Mouse (Mus musculus) left cerebral cortex, postnatal 10 days (tissue): Measurements from ENCODE around the gene Crxos. TPM values are rescaled to one million over a fixed set of nuclear protein-coding genes. Genes with fewer than 3 reads are reported as not detected.

Experiments used
- DNase-seq, 2 experiments: peaks; one replicate each; pipeline ENCODE4 v3.0.0; 2021 to 2022; ENCODE audit warnings: low spot score in 2 of 2, mixed read lengths in 1 of 2; ENCODE audit errors: extremely low spot score in 1 of 2
- intact Hi-C: fragments of 180-260 bp; cut with DNase I; formaldehyde crosslinking; loops from one replicate; pipeline ENCODE4 v1.15.1; 2025
- total RNA-seq, 2 experiments: library from RNA; stranded (reverse); gene quantifications; 2 replicates each; pipeline ENCODE4 v1.2.3; 2021

Gene Crxos
- total RNA-seq, 2 experiments from 2014 or later = 0.16 to 0.30 TPM

DNA sequence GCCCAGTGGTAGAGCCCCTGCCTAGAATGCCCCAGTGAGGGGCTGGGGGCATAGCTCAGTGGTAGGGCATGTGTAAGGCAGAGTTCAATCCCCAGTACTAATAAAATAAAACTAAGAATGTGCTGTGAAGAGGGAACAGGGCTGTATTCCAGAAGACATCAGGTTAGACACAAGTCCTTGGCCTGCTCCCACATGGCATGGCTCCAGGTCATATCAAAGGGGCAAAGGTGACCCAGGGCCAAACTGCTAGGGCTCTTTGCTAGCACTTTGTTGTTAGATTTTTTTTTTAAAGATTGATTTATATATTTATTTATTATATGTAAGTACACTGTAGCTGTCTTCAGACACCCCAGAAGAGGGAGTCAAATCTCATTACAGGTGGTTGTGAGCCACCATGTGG, 36.0 kb downstream of the Crxos start:
- intact Hi-C loops = no loop called here
- peak in 1 of 2 experiments; percentile 53 for DNase-seq

DNA sequence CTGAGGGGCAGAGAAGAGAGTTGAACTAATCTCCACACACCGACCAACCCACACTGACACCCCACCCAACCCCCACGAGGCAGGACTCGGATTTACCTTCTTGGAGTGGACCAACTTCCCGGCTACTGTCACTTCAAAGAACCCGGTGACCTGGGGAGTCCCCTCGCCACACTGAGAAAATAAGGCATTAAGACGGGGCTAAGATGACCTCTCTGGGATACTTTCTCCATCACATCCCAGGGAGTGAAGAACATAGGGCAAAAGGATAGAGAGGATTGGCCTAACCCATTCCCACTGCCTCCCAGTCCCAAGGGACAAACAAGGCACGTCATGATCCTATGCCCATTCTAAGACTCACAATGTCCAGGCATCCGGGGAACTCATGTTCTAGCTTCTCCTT, 37.5 kb downstream of the Crxos start:
- no peak for DNase-seq
- intact Hi-C loops = no loop called here

DNA sequence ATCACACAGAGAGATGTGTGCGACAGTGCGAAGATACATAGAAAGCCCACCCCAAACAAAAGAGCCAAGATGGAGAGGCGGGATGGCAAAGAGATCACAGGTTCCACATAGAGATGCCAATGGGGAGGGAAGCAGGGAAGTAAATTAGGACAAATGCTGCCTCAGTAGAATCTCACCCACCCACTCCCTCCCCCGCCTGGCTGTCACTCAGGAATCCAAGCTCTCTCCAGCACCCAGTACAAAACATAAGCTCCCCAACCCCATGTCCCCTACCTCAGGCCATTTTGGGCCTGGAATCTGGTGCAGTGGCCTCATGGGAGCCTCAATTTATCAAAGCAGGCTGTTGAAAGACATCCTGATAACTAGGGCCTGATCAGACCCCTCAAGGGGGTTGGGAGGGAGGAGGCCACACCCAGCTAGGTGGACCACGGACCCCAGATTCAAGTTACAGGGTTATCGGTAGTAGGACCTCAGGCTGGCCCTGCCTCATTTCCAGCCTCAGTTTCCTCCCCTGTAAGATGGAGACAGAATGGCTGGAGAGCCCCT, 38.3 kb downstream of the Crxos start:
- intact Hi-C loops = no loop called here
- DNase-seq = no peak

DNA sequence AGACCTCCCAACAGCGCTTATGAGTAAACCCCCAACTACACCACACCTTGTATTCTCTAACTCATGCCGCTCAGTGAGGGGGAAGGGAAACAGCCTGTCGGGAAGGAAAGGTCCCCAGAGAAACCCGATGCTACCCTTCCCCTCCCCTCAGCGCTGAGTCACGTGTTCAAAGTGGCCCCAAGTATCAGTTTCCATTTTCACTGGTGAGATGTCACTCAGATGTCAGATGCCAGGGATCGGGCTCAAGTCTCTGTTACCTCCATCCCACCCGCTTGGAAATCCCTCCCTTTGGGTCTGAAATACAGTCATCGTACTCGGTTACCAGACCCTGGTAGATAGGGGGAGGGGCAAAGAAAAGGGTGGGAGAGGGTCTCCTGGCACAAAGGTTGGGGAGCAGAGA, 39.4 kb downstream of the Crxos start:
- intact Hi-C loops = no loop called here
- DNase-seq = peak in 1 of 2 experiments; percentile 45

DNA sequence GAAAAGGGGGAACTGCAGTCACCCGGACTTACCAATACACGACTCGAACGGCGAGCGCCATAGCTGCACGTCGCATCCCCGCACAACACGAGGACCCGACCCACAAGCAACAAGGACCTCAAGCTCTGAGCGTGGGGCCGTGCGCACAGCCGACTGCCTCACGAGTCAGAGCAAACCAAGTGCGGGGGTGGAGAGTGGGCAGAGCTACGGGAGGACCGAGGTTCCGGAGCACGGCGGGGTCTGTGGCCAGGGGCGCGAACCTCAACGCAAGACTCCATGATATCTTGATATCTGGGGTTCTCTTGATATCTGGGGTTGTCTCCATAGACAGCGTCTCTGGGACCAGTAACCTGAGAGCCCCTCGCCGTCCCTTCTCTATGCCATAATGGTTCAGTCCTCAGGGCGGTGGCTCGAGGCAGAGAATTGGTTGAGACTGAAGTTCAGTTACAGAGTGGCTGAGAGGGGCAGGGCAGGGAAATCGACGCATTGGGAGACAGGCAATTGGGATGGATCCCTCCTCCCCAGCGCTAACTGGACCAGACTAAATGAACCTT, 39.9 kb downstream of the Crxos start, which contains the start of gene Selenow:
Gene Selenow (minus strand): TSS at position 183 of the 554 bp plus-strand sequence.
- intact Hi-C loops = no loop called here
- DNase-seq = peak; percentile 90 to 96

DNA sequence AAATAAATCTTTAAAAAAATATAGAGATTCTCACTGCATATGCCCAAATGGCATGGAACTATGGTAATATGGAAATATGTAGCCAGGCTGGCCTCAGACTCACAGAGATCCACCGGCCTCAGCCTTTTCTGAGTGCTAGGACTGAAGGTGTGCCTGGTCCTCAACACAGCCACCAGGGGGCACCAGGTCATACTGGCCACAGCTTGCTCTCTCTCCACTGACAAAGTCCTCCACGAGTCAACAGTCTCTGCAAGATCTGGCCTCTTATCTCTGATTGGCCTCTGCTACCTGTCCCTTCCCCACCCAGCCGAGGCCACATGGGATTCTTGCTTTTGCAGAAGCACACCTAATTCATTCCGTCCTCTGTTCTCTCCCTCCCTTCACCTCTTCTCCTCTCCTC, 47.5 kb downstream of the Crxos start:
- intact Hi-C loops = no loop called here
- peak in 1 of 2 experiments; percentile 67 for DNase-seq

DNA sequence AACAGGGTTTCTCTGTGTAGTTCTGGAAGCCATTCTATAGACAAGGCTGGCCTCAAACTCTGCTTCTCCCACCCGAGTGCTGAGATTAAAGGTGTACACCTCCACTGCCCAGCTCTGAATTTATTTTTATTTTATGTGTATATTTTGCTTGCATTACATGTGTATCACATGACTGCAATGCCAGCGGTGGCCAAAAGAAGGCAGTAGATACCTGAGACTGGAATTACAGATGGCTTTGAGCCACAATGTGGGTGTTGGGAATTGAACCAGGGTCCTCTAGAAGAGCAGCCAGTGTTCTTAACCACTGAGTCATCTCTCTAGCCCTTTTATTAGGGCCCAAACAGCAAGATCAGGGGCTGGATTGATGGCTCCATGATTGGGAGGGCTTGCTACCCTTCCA, 48.1 kb downstream of the Crxos start:
- DNase-seq = no peak
- intact Hi-C loops = no loop called here

DNA sequence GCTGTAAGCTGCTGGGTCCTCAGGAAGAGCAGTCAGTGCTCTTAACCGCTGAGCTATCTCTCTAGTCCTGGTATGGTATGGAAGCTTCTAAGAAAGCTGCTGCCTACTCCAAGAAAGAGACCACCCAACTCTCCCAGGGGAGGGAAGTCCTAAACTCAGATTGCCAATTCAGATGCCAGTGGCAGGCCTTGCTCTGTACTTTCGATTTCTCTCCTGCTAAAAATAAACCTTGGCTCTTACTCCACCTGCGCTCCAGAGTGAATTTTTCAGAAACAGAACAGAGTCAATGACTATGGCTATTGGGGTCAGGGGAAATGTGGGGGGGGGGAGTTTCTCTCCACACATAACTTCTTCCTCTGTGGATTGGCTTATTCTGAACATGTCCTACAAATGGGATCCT, 49.2 kb downstream of the Crxos start:
- DNase-seq = no peak
- intact Hi-C loops = no loop called here

DNA sequence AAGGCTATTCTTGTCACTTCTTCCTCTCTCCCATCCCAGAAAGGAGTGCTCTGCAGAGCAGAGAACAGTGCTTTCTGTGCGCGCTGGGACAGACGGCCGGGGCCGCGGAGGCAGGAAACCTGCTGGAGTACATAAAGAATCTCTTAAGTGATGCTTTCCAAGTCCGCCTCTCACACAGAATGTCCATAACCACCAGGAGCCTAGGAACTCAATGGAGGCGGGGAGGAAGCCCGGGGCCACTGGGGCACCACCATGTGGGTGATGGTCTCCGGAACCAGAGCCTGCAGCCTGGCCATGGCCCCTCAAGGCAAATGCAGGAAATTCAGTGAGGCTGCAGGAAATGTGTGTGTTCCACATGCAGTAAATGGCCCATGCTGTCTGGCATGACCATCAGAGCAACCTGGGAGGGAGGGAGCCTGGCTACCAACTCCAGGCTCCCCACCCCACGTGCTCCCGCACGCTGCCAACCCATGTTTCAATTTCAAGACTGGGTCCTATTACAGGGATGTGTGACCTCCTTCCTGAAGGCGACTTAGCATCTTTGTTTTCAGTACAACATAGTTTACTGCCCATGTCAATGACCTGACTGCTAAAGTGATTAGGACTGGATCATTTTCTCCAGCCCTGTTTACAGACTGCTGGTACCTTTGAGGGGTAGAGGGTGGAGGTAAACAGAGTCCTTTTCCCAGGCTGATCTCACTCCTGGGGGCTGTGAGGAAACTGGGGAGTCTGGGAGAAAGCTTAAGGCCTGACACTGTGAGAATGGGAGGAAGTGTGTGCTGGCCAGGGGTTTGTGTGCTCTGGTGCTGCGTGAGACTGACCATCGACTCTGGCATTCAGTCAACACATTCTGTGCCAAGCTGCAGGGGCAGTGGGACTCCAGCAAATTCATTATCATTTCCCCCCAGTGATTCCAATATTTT, 51.3 kb downstream of the Crxos start:
- intact Hi-C loops = no loop called here
- no peak for DNase-seq

DNA sequence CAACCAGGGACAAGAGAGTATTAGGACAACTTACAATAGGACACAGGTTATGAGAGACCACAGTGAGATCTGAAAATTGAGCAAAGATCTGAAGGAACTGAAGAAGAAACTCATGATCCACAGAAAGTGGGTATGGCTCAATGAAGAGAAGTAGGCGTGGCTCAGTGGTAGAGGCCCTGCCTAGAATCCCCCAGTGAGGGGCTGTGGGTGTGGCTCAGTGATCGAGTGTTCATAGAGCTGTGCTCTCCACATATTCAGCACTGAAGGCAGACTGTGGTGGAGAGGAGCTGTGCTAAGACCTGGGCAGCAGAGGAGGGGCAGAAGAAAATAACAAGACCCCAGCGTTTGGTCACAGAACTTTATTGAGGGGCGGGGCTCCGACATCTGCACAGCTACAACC, 55.1 kb downstream of the Crxos start:
- DNase-seq = no peak
- intact Hi-C loops = no loop called here

DNA sequence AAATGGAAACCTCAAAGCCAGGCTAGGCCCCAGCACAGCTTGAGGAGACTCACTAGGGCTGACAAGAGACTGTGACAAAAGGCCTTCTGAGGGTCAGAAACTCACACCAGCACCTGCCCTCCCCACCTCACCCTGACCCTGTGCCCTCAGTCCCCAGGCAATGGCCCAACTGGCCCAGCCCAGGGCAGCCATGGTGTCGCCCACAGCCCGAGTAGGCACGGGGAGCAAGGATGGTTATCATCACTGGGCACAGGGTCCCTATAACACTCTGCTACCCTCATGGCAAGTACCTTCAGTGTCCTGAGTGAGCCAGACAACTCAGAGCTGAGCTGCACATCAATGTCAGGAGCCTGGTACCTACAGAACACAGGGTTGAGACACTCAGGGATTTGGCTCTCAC, 56.2 kb downstream of the Crxos start:
- no peak for DNase-seq
- intact Hi-C loops = no loop called here

DNA sequence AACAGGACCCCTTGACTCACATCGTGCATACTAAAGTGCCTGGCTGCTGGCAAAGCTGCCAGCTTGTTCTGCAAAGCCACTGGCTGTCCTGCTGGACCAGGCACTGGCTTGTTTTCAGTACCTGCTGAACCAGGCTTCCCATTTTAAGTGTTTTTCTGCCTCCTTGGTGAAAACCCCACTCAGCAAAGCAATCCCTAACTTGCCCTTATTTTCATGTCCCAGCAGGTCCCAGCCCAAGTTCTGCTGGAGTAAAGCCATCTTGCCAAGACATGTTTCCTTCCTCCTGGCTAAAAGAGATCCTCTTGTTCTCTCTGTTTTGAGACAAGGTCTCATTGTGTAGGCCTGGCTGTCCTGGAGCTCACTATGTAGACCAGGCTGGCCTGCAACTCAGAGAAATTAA, 61.9 kb downstream of the Crxos start:
- intact Hi-C loops = no loop called here

DNA sequence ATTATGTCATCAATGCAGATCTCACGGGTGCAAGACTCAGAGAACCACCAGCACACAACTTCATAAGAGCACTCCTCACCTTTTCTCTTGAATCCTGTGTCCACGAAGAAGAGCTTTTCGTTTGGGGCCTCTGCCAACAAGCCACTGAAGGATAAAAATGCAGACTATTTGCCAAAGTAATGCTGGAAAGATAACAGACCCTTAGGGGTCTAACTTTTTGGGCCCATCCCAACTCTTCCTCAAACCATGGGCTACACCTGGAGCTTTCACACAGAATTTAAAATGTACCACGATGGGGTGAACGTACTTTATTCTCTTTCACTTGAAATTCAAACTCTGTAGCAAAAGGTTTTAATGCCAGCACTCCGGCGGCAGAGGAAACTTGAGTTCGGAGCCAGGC, 62.8 kb downstream of the Crxos start:
- DNase-seq = no peak
- intact Hi-C loops = no loop called here

More for the DNA sequence above, 61.9 kb downstream of the Crxos start:
- no peak for DNase-seq

DNA sequence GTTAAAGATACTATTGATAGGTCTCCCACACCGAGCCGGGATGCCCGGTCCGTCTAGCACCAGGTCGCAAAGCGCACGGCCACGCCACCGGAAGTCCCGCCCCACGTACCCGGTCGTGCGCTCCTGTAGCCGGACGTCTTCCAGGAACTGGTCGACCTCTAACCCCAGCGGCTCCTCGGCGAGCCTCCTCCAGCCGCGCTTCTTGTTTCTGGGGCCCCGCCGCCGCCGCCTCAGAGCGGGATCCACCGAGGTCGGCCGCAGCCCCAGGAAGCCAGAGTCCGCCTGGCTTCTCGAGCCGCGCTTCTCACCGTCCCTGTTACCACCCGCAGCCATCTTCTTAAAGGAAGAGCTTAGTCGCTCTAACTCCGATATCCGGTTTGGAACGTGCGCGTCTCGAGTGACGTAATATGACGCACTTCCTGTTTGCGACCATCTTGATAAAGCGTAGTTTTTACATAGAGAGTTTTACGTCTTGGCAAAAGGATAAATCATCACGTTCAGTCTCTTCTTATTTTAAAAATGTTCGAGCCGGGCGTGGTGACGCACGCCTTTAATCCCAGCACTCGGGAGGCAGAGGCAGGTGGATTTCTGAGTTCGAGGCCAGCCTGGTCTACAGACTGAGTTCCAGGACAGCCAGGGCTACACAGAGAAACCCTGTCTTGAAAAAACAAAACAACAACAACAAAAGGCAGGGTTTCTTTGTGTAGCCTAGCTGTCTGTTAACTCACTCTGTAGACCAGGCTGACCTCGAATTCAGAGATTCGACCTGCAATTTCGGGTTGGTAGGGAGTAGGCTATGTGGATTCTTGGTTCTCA, 63.5 kb downstream of the Crxos start, which contains the start of gene Nop53:
Gene Nop53 (minus strand): TSS at position 354 of the 816 bp plus-strand sequence.
- peak; percentile 92 to 94 for DNase-seq
- intact Hi-C loops = no loop called here

DNA sequence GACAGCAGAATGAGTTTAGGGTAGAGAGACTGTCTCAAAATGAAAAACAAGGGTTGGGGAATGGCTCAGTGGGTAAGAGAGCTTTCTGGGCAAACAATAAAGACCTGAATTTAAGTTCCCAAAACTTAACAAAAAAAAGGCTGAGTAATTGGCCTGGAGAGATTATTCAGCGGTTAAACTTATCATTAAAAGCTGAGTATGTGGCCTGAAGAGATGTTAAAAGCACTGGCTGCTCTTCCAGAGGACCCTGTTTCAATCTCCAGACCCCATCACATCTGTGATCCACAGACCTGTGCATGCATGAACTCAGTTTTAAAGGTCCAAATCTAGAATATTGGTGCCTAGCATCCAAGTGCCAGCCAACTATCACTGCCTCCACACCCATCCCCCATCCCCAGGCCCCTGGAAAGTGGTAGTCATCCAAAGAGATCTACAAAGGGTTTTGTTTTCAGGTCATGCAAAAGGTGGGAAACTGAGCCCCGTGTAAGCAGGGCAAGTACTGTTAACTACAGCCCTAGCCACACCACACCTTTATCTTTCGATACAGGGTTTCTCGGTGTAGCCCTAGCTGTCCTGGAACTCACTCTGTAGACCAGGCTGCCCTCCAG, 65.3 kb downstream of the Crxos start:
- intact Hi-C loops = no loop called here
- no peak for DNase-seq

DNA sequence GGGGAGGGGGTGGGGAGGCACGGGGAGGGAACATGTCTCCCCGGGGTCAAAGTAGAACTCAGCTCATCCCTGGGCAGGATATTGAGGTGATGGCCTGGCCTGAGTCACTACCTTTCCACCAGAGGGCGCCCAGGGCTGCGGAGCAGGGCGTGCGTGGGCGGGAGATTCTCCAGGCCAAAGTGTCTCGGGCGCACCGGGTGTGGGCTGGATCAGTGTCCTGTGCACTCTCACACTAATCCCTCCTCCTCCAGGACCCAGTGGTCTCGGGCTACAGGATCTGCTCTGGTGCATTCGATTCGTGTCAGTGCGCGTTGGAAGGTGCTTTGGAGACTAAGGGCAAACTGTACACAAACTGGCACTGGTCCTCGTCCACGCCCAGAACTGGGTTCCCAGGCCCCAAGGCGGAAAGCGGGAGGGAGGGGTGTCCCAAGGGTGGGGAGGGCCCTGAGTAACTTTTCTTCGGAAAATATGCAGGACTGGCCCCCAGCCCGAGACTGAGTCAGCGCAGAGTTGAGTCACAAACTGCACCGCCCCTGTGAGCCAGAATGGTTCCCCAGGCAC, 66.0 kb downstream of the Crxos start:
- DNase-seq = peak in 1 of 2 experiments; percentile 89
- intact Hi-C loops = no loop called here

DNA sequence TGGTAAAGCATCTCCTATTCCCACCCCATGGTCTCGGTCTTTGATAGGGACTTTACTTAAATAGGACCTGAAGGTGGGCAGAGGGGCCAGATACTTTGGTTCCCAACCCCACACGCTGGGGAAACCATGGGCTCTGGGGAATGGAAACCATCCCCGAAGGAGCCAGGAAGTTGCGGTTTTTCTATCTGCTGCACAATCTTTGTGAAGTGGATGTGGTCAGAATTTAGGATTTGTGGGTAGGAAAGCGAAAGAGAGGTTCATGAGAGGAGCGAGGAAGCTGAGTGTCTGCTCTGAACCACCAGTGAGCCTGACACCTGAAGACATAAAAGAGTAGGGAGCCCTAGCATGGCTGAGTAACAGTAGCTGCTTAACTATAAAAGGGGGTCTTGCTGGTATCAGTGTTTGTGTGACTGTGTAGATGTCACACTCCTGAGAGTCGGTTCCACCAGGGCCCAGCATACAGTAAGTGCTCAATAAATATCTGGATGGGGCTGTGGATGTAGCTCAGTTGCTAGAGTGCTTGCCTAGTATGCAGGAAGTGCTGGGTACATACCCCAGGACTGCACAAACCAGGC, 66.9 kb downstream of the Crxos start:
- intact Hi-C loops = no loop called here

DNA sequence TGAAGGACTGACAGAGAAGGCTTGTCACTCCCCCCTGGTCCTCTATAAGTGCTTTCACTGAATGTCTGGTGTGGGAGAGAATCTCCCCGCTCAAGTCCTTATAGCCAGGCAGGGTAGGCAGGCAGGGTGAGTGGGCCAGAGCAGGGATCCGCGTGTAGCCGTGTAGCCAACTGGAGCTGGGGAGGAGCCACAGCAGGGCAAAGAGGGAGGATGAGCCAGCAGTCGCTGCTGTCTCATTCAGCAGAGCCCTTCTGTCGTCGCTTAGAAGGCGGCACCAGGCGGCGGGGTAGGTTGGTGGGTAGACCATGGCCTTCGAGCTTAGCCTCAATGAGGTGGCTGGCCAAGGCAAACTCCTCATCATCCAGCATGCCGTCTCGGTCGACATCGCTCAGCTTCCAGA, 67.6 kb downstream of the Crxos start:
- intact Hi-C loops = no loop called here
- no peak for DNase-seq

More for the DNA sequence above, 66.9 kb downstream of the Crxos start:
- DNase-seq = no peak
